Mouse (Mus musculus) frontal cortex, postnatal 25 days (tissue): ENCODE results near the gene Zfp423.

ENCODE experiments used
- DNase-seq, 2 experiments: peaks; one replicate each; pipeline ENCODE4 v3.0.0; 2022; ENCODE audit warnings: low spot score in 2 of 2

The Zfp423 gene

DNA sequence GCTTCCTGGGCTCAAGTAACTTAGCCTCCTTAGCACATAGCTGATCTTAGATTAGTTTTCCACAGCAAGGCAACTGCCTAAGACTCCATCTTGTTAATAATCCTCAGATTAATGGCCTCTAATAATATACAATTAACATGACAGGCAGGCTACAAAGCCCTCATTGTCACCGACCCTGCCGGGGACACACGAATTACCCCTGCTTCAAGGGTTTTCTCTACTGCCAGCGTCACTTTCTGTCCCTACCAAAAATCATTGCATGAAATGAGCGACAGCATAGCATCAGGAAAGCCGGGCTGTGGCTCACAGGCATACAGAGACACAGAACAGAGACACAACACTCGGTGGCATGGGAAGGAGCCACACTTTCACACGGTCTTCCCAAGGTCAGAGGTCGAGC, 262.3 kb downstream of the Zfp423 start:
- no peak for DNase-seq

DNA sequence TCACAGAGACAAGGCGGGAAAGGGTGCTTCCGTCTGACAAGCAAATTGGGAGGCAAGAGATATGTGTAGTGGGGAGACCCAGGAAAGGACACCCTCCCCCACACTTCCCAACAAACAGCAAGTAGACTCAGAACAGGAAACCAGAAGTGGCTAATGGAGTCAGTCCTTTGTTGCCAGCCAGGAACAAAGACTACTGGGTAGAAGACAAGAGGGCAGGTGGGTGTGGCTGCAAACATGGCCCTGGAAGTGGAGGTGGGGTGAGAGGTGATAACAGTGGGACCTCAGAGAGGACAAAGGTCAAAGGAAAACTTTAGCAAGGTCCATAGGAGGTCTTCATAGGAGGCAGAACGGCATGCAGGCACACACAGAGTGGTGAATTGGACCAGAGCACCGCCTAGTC, 265.7 kb downstream of the Zfp423 start:
- no peak for DNase-seq

DNA sequence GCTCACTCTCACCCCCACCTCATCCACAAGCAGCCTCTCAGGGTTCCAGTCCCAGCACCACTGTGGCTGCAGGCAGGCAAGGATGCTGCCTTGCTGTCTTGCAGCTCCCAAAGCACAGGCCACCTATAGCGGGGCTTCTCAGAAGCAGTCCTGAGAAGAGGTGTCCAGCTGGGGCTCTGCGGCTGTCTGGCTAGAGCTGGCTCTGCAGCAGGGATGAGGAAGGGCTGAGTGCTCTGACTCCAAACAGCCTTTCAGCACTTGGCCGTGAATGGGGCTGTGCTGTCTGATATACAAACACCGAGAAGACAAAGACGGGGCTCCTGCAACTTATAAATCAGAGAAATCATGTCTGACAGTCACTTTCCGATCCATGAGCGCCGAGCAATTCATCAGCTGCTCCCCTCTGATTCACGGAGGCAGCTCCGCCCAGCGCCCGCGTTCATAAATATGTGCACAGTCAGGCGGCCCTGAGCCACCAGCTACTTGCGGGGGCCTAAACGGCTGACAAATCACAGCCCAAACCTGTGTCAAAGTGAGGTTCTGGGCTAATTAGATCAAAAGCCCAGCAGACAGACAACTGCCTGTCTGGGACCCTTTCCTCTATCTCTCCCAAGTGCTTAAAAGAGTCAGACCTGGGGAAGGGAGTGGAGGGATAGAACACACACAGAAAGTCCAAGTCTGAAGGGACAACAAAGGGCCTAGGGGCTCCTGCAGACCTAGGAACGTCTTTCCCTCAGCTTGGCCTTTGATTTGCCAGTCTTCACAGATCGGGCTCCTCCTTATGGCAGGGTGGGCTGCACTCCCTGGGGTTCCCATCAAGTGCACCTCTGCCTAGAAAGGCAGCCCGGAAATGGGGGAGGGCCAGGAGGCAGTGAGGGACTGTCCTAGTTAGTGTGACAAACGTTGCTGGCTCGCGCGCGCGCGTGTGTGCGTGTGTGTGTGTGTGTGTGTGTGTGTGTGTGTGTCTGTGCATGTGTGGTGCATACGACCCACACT, 269.0 kb downstream of the Zfp423 start:
- DNase-seq: no peak

DNA sequence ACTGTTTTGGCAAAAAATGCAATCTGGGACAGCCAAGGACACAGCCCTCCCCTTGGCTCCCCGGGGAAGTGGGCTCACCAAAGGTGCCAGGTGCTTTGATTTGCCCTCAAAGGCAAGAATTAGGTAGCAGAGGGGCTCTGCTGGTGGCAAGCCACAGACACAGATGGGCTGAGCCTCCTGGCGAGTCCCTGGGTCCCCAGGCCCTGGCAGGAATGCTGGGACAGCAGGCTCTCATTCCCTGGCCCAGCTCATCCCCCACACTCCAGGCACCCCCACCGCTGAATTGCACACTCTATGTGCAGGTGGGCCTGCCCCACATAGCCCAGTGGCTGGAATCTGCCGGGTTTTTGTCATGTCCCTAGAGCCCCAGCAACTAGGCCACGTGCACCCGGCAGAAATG, 270.2 kb downstream of the Zfp423 start:
- no peak for DNase-seq

DNA sequence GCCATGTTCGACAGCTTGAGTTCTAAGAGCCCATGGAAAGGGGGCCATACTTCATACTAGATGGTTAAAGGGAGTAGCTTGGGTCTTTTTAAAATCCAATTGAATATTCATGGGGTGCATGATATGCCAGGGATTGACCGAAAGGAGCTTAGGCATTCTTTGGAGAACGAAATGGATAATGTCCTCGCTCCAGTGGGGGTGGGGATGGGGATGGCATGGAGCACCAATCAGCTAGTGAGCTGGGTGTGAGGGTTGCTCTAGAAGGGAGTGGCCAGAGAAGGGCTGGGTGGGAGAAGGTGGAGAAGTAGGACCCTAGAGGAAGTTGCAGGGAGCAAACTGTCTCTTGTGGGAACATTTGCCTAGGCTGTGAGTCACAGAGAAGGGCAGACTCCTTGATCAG, 271.0 kb downstream of the Zfp423 start:
- DNase-seq: no peak

DNA sequence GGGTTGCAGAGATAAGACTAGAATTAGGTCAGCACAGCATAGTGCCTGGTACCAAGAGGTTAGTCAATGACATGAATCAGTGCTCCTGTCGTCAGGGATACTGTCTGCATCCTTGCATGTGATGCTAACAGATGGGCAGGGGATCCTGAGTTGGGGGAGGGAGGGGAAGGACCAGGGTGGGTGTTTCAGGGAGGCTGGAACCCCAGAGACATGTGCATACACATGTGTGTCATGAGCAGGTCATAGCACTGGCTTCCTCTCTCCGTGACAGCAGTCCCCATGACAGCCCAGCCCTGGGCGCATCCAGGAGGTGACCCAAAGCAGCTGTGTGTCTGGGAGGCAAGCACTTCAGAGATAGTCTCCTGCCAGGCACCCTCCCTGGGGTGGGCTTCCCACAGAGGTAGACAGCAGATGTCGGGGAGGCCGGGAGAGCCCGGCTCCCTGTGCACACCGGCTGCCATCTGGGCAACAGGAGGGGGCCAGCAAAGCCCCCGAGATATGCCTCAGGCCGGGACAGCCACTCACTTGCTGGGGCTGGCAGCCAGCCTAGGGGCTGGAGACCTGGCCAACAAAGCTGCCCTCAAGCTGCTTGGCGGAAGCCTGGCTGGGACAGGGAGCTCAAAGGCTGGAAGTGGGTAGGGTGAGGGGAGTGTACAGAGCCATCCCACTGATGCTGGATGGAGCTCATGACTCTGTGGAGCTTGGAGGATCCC, 272.3 kb downstream of the Zfp423 start:
- DNase-seq: no peak

DNA sequence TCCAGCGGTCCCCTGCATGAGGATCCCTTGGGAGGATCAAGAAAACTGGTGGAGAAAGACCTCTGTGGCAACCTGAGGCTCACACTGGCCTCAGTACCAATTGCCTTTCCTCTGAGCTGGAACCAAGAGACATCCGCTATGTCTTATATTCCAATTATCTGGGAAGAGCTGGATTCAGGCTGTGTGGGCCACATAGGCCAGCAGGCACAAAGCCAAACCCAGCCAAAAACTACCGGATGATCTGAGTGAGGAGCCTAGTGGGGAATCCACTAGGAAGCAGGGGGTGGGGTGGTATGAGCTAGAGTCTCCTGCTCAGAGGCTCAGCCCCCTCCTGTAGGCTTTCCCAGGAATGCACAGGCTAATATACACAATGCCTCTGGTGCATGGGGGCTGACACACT, 273.4 kb downstream of the Zfp423 start:
- no peak for DNase-seq

DNA sequence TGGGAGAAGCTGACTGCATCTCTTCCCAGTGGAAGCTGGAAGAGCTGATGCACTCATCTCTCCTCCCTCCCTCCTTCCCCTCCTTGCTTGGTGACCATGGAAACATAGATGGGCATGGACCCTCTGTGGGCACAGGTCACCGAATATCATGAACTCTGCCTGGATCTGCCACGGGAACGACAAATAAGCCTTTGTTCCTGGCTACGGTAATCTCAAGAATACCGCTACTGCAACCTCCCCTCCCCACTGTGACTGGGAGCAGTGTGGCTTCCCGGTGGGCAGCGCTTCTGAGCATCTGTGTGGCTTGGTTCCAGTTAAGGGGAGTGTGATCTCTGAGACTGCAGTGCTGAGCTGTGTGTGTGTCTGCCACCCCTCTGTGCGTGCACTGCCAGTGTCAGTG, 274.0 kb downstream of the Zfp423 start:
- no peak for DNase-seq

DNA sequence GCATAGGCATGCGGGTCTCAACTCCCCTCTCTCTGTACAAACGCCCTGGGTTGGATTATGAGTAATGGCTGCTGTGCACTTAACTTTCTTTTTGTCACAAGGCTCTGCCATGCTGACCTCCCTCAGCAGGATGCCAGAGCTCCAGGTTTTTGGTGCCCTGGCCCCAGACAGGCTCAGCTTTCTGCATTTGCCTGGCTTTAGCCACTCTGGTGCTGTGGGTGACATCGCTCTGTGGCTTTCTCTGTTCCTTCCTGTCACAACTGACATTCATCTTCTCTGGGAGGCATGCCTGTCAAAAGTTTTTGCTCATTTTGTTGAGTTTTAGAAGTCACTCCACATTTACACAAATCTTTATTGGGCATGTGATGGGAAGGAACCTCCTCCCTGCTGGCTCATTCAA, 277.3 kb downstream of the Zfp423 start:
- no peak for DNase-seq

DNA sequence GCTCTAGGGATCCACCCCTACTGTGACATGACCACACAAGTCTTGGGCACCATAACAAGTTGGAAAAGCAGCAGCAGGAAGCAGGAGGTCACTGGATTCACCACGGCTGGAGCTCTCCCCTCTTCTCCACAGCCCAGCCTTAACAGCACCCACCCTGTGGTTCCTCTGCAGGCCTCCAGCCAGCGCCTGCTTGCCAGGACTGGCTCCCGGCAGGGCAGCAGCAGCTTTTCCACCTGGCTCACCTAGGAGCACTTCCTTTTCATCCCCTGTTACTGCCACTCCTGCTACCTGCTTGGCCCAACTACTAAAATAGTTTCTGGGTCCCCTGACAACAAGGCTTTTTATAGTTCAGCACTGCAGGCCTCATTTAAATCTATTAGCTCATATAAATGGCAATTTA, 279.4 kb downstream of the Zfp423 start:
- no peak for DNase-seq

DNA sequence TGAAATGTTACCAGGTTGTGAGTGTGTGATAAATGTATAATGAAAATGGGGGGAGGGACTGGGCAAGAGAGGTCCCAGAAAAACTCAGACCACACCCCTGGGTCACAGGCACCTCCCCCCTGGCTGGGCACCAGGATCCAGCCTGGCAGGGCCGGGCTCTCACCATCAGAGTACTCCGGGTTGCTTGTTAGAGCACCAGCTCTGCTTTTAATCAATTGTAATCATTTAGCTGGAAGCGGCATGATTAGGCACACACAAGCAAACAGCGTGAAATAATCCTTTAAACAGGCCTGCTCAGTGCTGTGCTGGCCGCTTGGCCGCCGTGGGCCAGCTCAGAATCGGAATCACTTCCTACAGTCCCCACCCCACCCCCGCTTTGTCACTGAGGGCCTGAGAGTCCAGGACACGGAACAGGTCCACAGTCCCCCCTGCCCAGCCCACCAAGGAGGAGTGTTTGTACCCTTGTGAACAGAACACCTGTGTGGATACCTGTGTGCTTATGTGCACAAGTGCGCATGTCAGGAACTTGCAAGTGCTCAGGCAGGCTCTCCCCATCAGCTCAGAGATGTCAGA, 279.9 kb downstream of the Zfp423 start:
- no peak for DNase-seq

DNA sequence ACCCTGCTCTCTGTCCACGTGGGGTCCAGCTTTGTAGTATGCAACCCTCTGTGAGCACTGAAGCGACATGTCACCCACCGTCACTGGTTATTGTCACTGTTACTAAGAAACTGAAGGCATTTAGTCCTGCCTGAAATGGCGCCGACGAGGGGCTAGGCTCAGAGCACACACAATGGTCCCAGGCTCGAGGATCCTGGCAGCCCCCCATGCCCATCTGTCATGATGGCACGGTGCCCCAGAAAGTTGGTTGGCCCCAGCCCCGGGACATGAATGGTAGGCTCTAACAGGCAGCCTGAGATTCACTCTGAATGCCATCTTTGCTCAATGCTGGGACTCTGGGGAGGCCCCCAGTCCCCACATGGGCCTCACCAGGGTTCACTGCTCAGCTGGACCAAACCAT, 284.0 kb downstream of the Zfp423 start:
- DNase-seq: no peak

DNA sequence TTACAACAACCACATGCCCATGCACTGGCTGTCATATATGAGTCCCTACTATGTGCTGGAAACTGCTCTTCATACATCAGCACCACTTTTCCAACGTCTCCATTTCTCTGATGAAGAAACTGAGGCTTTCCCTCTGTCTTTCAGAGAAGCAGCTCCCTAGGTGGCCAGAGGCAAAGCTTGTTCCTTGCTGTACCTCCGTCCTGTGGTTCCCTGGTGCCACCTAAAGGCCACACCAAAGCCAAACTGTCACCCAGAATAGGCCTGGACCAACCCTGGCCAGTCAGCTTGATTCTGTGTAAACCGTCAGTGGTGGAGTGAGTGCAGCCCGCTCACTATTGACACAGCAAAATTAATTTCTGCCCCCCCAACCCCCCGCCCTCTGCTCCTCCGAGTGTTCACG, 285.2 kb downstream of the Zfp423 start:
- no peak for DNase-seq

DNA sequence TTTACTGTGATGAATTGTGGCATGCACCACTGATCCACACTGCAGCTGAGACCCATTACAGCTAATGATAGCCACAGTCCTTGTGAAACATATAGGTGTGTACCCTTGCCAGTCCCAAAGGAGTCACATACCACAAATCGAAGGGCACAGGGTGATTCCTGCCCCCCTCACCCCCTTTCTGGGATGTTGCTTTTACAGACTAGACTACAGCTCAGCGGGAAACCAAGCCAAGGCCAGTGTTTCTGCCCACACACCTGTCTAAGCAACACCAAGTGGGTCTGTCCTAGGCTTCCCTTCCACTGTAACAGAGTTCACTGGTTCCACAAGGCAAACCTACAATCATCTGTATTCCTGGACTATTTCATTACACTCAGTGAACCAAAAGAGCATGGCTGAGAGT, 287.2 kb downstream of the Zfp423 start:
- DNase-seq: no peak

DNA sequence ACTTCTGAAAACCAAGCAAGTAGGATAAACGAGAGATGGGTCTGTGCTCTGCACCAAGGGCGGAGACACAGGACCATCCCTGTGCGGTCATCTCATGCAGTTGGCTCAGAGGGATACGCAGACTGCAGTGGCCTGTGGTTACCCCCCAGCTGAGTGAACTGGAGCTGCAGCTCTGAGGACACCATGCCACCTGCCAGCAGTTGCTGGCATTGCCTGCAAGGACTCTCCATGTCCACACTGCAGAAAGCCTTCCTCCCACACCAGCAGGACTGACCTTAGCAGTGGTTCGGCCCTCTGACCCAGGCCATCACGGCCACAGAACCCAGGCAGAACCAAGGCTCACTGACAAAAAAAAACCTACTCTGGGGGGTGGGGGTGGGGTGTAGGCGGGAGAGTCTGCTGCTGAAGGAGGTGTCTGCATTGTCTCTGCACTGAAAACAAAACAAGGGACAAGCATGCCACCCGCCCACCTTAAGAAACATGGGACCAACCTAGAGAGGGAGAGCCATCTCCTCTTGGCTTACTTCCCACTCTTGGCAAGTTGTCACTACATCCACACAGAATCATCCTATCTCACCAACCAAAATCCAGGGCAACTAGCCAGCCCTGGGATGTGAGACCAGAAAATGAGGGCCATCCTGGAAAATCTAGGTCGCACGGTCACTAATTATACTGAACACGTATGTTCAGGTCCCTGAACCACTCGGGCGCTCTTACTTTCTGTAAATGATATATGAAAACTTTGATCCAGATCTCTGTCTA, 288.0 kb downstream of the Zfp423 start:
- DNase-seq: no peak

DNA sequence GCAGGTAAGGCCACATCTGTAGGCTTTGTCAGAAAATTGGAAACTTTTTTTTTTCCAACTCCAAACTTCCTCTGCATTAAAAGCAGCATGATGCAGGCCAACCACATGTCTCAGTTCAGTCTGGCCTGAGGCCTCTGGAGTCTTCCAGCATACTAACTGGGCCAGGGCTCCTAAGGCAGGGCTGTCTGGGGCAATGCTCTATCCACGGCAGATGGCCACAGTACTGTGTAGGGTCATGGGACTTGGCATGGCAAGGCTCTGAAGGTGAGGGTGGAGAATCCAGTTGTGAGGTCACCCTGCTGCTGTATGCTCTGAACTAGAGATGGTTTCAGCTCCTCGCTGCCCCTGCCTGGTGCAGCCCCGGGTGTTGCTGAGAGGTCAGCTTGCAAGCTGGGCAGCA, 289.2 kb downstream of the Zfp423 start:
- no peak for DNase-seq

DNA sequence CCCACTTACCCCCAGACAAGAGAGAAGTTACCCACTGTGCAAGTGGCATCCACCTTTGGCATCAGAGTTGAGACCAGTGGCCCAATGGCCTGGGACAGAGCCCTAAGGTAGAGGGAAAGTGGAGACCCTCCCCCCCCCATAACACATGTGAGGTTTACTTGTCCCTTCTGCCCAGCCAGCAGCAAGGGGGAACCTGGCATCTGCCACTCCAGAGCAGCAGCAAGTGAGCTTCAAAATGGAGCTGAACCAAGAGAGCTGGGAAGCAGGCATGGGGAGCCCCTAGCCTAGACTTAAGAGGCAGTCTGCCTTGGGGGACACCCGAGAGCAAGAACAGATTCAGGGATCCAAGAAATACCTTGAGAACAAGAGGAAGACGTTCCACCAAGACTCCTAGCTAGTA, 290.7 kb downstream of the Zfp423 start:
- DNase-seq: no peak

DNA sequence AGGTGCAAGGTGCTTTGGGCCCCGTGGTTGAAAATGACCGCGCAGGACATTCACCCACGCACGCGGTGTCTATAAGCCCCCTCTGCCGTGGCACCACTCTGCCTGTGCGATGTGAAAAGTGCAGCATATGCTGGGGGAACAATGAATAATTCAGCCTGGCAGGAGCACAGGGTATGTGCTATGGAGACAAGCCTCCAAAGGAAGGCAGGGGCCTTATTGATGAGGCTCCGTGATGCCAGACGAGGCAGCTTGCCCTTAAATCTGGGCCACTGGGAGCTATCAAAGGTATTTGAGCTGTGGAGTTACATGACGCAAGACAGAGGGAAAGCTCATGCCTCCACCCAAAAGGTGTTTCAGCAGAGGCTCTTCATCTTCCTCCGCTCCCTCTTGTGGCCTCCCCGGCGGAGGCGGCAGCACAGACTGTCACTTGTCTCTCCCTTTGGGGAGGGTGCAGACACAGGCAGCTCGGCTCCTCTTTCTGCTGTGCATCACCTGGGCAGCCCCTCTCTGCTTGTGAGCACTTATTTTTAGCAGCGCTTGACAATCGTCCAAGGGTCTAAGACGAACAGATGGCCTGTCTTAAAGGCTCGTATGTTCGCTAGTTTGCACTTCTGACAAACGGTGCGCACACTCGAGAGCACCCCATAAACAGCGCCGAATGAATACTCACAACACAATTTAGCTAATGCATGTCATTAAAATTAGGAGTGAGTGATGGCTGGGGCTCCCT, 291.3 kb downstream of the Zfp423 start:
- no peak for DNase-seq

DNA sequence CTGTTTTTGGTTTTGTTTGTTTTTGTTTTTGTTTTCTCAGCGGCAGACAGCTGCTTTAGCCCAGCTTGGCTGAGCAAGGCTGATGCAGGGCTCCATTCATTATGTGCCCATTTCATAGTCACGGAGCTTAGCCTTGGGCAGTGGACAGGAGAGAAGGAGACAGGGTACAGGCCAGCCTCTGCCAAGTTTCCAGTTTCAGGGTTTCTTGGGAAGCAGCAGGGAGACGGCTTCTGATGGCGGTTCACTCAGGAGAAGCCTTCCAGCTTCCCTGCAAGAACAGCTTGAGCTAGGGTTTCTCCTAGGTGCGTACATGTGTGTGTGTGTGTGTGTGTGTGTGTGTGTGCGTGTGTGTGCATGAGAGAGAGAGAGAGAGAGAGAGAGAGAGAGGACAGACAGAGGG, 292.1 kb downstream of the Zfp423 start:
- no peak for DNase-seq

DNA sequence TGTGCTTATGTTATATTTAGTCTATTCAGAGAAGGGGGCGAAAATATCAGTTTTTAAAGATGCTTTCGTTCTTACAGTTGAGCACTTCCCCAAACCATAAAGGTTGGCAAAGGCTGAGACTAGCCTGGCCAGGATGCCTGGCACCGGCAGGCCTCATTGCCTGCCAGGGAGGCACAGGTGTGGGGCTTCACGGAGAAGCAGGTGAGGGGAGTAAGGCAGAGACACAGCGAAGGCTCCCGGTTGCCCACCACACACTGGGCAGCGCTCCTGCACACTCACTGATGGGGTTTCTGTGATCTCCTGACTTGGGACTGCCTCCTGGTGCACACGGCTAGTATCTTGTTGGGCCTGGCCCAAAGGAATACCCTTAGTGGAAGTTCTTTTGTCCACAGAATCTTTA, 294.1 kb downstream of the Zfp423 start:
- DNase-seq: no peak

DNA sequence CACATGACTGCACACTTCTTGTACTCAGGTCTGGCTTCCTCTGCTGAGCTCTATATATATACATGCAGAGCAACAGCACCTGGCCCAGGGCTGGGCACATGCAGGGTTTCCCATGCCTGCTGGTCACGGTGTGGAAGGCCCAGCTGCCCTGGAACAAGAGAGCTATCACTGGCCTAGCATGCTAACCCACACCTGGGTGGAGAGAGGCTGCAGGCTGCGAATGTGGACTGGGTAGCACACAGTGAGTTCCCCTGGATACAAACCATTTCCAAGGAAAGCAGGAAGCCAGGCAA, 295.2 kb downstream of the Zfp423 start:
- DNase-seq: no peak
